Mouse (Mus musculus) brain, embryonic 14.5 days (tissue): ENCODE results near the gene Gm28230.

Experiments used
- CTCF ChIP-seq: fragments of 200-500 bp; IDR thresholded peaks from 2 replicates; pipeline ENCODE4 v1.5.1; 2012; ENCODE audit warnings: inconsistent platforms, mild to moderate bottlenecking, moderate library complexity, borderline replicate concordance; ENCODE audit not compliant: insufficient read depth, insufficient read length; ENCODE audit errors: extremely low read depth
- POLR2A ChIP-seq: fragments of 200-500 bp; IDR thresholded peaks from 2 replicates; pipeline ENCODE4 v1.6.1; 2012; ENCODE audit warnings: mild to moderate bottlenecking, inconsistent platforms, borderline replicate concordance; ENCODE audit not compliant: poor library complexity, insufficient read depth, insufficient read length, severe bottlenecking; ENCODE audit errors: extremely low read depth

- no peak for TF ChIP-seq POLR2A
- TF ChIP-seq CTCF = no peak
These were observed 69.0 kb downstream of the Gm28230 start for GRCm38 (mm10) chr2:74795531-74795930.
